Mouse (Mus musculus): Measurements from ENCODE around the gene 1700037H04Rik. TPM values are rescaled to one million over a fixed set of nuclear protein-coding genes. Genes with fewer than 3 reads are reported as not detected.

The 1700037H04Rik gene
- polyA plus RNA-seq, 1 experiment from 2014 or later, result 99.3 TPM

DNA sequence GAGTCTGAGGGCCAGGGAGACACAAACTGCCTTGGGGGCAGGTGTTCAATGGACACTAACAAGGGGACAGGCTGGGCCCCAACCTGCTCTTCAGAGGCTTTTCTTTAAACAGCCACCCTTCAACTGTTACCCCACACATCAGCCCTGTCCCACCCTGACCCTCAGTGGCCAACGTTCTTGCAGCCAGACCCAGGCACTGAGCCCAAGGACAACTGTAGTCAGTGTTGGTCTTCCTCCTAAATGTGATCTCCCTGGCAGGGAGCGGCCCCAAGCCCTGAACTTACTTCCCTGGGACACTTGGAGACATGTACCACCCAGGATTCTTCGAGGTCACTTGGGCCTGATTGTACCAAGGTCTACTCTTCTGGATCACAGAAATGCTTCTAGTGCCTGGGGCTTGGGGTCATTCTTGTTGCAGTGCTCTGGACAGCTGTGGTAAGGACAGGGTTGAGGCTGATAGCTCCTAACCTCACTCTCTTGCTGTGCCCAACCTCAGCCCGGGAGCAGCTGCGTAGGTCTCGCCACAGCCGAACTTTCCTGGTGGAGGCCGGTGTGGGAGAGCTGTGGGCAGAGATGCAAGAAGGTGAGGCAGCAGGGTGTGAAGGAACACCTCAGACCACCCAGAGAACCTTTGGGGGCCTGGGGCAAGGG lies 18.4 kb downstream of the 1700037H04Rik start:
- H3K4me3 ChIP-seq, result no peak overlapping the region
- H3K4me1 ChIP-seq, result peaks cover 8% of the 10 kb centered on the region
- H3K9ac ChIP-seq, result no peak overlapping the region
- peaks cover 31% of the 10 kb centered on the region for H3K36me3 ChIP-seq (ENCODE audit: poor library complexity, severe bottlenecking)
- 92% methylated on average over 8 of the region's 8 CpGs for WGBS
- ATAC-seq, result no peak
- H3K4me2 ChIP-seq, result no peak overlapping the region
- H3K9me3 ChIP-seq (replicated peaks), result no peaks in the 10 kb centered on the region
- H3K27ac ChIP-seq, result no peak overlapping the region
- H3K27me3 ChIP-seq, result no peaks in the 10 kb centered on the region

DNA sequence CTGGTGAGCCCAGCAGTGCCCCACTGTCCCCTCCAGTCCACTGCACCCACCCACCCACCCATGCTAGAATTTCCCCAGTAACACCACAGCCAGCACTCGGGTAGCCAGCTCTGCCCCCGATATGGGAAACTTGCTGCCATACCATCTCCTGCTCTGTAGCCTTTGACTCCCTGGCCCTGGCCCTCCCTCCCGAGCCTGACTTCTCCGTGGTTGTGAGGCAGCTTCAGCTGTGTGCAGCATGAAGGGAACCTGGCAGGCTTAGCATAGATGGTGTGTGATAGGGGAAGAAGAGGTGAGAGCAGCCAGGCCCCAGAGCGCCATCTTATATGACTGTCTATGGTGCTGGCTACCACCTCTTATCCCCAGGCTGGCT lies 19.4 kb downstream of the 1700037H04Rik start:
- Histone ChIP-seq H3K9ac (no peak overlapping the region), H3K4me3 (no peak overlapping the region), H3K27me3 (no peaks in the 10 kb centered on the region), H3K27ac (no peak overlapping the region), H3K4me1 (peaks cover 8% of the 10 kb centered on the region), H3K36me3 (ENCODE audit: poor library complexity, severe bottlenecking) (peaks cover 22% of the 10 kb centered on the region), H3K9me3 (replicated peaks) (no peaks in the 10 kb centered on the region), H3K4me2 (no peak overlapping the region)
- no peak for ATAC-seq
- 76% methylated on average over 5 of the region's 5 CpGs for WGBS

DNA sequence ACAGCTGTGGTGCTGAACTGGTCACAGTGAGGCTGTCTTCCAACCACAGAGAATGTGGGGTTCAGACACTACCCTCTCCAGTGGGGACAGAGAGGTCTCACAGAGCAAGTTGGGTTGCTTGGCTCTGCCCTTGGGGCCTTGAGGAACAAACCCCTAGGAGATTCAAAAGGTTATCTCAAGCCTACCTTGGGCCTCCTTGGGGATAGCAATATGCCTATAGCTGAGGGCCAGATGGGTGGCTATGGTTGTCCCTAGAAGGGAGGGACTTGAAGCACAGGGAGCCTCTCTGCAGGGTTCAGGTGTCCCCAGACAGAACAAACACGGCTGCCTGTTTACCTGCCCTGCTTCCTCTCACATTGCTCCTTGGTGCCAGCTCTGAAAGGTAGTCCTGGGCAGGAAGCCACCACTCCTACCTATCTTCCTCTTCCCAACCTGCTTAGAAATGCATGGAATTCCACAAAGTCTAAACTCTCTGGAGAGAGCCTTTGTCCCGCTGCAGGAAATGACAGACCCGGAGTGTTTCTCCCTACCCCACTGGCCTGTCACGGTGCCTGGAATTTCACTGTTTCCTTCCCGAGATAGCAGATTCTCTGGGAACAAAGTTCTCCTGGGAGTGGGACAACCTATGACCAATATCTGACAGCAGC lies 19.9 kb downstream of the 1700037H04Rik start:
- Histone ChIP-seq H3K4me3 (no peak overlapping the region), H3K4me2 (no peak overlapping the region), H3K27me3 (no peaks in the 10 kb centered on the region), H3K9me3 (replicated peaks) (no peaks in the 10 kb centered on the region), H3K9ac (no peak overlapping the region), H3K36me3 (ENCODE audit: poor library complexity, severe bottlenecking) (peaks cover 17% of the 10 kb centered on the region), H3K4me1 (peaks cover 8% of the 10 kb centered on the region), H3K27ac (no peak overlapping the region)
- 75% methylated on average over 5 of the region's 5 CpGs for WGBS
- no peak for ATAC-seq

DNA sequence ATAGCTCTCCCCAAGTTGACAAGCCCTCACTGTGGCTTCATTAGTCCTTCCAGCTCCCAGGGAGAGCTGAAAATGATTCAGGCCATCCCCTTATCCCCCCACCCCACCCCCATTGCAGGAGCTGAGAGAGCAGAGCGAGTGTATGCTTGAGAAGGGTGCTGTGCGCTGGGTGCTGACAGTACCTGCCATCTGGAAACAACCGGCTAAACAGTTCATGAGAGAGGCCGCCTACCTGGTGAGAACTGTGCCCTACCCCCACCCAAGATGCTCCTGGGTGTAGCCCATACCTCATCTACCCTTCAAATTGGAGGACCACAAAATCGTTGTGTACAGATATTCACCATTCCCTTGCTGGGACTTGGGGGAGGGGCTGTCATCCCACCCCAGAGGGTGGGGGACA lies 20.6 kb downstream of the 1700037H04Rik start:
- Histone ChIP-seq H3K4me1 (peaks cover 8% of the 10 kb centered on the region), H3K27ac (no peak overlapping the region), H3K36me3 (ENCODE audit: poor library complexity, severe bottlenecking) (peaks cover 10% of the 10 kb centered on the region), H3K9me3 (replicated peaks) (no peaks in the 10 kb centered on the region), H3K9ac (no peak overlapping the region), H3K4me3 (no peak overlapping the region), H3K27me3 (no peaks in the 10 kb centered on the region), H3K4me2 (no peak overlapping the region)
- WGBS, result 94% methylated on average over 5 of the region's 5 CpGs
- no peak for ATAC-seq

DNA sequence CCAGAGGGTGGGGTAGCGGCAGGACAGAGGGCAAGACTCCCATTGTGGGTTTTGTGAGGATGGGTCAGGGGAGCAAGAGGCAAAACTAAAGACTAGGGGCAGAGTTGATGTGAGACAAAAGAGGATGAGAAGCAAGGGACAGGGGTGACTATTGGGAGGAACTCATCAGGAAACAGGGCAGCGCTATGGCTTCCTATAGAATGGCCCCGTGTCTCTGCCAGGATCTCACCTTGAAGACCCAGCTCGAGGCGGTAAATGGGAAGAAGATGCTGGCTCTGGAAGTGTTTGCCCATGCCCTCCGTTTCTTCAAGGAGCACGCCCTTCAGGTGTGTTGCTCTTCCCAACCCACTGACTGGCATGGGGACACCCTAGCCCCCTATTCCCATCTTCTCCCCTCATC lies 21.1 kb downstream of the 1700037H04Rik start:
- no peak overlapping the region for H3K4me2 ChIP-seq
- ATAC-seq, result no peak
- H3K9ac ChIP-seq, result no peak overlapping the region
- H3K27me3 ChIP-seq, result no peaks in the 10 kb centered on the region
- no peak overlapping the region for H3K4me3 ChIP-seq
- H3K9me3 ChIP-seq (replicated peaks), result no peaks in the 10 kb centered on the region
- peaks cover 8% of the 10 kb centered on the region for H3K4me1 ChIP-seq
- WGBS, result 93% methylated on average over 7 of the region's 7 CpGs
- H3K27ac ChIP-seq, result no peak overlapping the region
- H3K36me3 ChIP-seq (ENCODE audit: poor library complexity, severe bottlenecking), result peaks cover 5% of the 10 kb centered on the region; the same call in 1 of the 2 replicates

DNA sequence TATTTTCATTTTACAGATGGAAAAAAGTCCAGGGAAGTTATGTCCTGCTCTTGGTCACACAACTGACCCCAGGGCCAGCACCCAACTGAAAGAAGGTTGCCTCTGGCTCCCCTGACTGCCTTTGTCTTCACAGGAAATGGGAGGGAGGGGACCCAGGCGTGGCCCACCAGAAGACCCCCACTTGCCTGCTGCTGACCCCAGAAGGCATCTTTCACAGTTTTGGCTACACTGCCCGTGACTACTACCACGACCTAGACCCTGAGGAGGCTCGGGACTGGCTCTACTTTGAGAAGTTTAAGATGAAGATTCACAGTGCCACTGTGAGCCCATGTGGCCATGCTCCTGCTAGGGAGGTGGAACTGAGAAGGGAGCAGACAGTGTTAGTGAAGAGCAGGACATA lies 21.6 kb downstream of the 1700037H04Rik start:
- Histone ChIP-seq H3K27ac (no peak overlapping the region), H3K9ac (no peak overlapping the region), H3K36me3 (ENCODE audit: poor library complexity, severe bottlenecking) (peaks cover under 1% of the 10 kb centered on the region; the same call in 1 of the 2 replicates), H3K27me3 (no peaks in the 10 kb centered on the region), H3K4me1 (peaks cover 7% of the 10 kb centered on the region), H3K9me3 (replicated peaks) (no peaks in the 10 kb centered on the region), H3K4me2 (no peak overlapping the region), H3K4me3 (no peak overlapping the region)
- WGBS, result 84% methylated on average over 4 of the region's 4 CpGs
- no peak for ATAC-seq

DNA sequence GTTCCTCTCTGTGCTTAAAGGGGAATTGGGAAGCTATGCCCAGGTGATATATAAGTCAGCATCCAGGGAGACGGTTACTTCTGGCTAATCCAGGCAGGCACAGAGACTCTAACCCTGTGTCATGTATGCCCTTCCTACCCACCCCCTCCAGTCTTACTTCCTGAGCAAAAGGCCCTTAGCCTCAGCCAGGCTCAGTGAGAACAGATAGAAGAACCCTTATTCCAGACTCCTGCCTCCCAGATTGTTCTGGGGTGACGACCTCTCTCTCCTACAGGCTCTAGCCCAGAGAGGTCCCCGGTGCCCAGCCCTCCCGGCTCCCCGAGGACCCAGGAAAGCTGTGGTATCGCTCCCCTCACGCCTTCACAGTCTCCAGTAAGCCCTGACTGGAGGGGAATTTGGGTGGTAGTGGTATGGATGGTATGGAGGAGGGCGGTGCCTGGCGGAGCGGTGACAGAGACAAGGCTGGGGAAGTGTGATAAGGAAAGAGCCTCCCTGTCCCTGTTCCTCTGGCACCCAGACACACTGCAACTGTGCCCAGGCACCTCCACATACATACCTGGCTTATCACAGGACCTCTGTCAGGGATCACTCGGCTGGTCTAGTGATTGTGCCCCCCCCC lies 24.3 kb downstream of the 1700037H04Rik start:
- Histone ChIP-seq H3K9ac (no peak overlapping the region), H3K4me3 (no peak overlapping the region), H3K27me3 (no peaks in the 10 kb centered on the region), H3K9me3 (replicated peaks) (no peaks in the 10 kb centered on the region), H3K36me3 (ENCODE audit: poor library complexity, severe bottlenecking) (no peaks in the 10 kb centered on the region), H3K4me2 (no peak overlapping the region), H3K4me1 (no peaks in the 10 kb centered on the region), H3K27ac (no peak overlapping the region)
- no peak for ATAC-seq
- WGBS, result 88% methylated on average over 11 of the region's 11 CpGs

DNA sequence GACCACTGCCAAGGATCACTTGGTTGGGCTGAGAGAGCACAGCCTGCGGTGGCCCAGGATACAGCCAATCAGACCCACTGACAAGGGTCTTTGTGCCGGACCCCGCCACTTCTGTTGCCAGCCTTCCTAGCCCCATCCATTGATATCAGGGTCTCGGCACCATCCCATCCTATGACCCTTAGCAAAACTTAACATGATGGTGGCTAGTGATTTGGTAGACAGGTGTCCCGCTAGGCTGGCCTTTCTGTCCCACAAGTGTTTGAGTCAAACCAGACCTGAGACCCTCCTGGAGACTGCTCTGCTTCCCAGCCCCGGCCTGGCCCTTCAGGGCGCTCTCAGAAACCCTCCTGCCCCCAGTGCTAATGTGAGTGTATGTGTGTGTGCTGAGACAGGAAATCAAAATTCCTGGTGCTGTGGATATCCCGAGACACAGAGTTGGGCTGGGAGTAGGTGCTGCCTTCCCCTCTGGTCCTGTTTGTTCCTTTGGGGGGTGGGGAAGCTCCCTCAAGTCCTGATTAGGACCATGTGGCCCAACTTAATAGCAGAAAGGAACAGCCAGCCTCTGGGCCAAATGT lies 25.0 kb downstream of the 1700037H04Rik start:
- H3K9me3 ChIP-seq (replicated peaks), result no peaks in the 10 kb centered on the region
- H3K36me3 ChIP-seq (ENCODE audit: poor library complexity, severe bottlenecking), result no peaks in the 10 kb centered on the region
- H3K4me1 ChIP-seq, result no peaks in the 10 kb centered on the region
- H3K27ac ChIP-seq, result no peak overlapping the region
- no peak overlapping the region for H3K4me3 ChIP-seq
- H3K9ac ChIP-seq, result no peak overlapping the region
- 83% methylated on average over 8 of the region's 8 CpGs for WGBS
- no peaks in the 10 kb centered on the region for H3K27me3 ChIP-seq
- H3K4me2 ChIP-seq, result no peak overlapping the region
- no peak for ATAC-seq

DNA sequence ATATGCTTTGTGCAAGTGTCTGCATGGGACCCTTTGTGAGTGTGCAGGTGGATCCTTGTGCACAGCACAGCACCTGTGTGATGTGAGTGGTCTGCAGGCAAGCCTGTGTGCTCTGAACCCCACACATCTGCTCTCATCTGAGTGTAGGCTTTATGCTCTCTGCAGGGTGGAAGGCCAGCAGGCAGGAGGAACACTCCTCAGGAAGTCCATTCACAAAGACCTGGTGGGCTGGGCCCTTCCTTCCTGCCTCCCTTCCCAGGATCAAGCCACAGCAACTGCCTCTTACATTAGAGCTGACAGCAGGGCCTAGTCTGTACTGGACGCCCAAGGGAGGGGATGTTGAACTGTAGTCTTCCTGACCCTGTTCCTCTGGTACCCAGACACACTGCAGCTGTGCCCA lies 25.5 kb downstream of the 1700037H04Rik start:
- H3K36me3 ChIP-seq (ENCODE audit: poor library complexity, severe bottlenecking), result no peaks in the 10 kb centered on the region
- no peak overlapping the region for H3K9ac ChIP-seq
- H3K4me2 ChIP-seq, result no peak overlapping the region
- no peak for ATAC-seq
- no peaks in the 10 kb centered on the region for H3K27me3 ChIP-seq
- H3K27ac ChIP-seq, result no peak overlapping the region
- WGBS, result 70% methylated on average over 1 of the region's 1 CpGs
- H3K9me3 ChIP-seq (replicated peaks), result no peaks in the 10 kb centered on the region
- no peaks in the 10 kb centered on the region for H3K4me1 ChIP-seq
- H3K4me3 ChIP-seq, result no peak overlapping the region

DNA sequence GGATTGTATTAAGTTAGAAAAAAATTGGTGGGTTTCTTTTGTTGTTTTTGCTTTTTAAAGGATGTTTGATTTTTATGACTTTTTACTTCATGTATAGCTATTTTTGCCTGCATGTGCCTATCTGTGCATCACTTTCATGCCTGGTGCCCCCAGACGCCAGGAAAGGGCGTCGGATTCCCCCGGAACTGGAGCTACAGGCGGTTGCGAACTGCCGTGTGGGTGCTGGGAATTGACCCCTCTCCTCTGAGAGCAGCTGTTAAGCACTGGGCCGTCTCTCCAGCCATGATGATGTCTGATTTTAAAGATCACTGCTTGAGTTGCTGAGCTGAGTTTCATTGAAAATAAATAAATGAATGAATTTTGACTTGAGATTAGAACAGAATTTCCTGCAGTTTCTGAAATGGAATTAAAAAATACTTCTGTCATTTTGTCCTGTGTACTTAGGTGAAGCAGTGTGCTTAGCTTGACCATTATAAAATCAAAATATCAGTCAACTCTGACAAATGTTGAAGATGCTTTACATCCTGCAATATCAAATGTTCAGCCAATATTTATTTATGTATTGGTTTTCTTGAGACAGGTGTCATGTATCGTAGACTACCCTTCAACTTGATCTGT lies 26.8 kb downstream of the 1700037H04Rik start, which contains the start of gene Gm11037:
Gene Gm11037 (plus strand): TSS at position 568 of the 618 bp plus-strand sequence.
- H3K9ac ChIP-seq, result no peak within 1 kb of the TSS
- H3K4me3 ChIP-seq, result no peak within 1 kb of the TSS
- no peaks in the 10 kb centered on the region for H3K9me3 ChIP-seq (replicated peaks)
- no peaks in the 10 kb centered on the region for H3K4me1 ChIP-seq
- H3K36me3 ChIP-seq (ENCODE audit: poor library complexity, severe bottlenecking), result no peaks in the 10 kb centered on the region
- no peak for ATAC-seq
- H3K27me3 ChIP-seq, result no peaks in the 10 kb centered on the region
- 86% methylated on average over 9 of the region's 9 CpGs for WGBS
- no peak within 1 kb of the TSS for H3K4me2 ChIP-seq
- H3K27ac ChIP-seq, result no peak within 1 kb of the TSS

DNA sequence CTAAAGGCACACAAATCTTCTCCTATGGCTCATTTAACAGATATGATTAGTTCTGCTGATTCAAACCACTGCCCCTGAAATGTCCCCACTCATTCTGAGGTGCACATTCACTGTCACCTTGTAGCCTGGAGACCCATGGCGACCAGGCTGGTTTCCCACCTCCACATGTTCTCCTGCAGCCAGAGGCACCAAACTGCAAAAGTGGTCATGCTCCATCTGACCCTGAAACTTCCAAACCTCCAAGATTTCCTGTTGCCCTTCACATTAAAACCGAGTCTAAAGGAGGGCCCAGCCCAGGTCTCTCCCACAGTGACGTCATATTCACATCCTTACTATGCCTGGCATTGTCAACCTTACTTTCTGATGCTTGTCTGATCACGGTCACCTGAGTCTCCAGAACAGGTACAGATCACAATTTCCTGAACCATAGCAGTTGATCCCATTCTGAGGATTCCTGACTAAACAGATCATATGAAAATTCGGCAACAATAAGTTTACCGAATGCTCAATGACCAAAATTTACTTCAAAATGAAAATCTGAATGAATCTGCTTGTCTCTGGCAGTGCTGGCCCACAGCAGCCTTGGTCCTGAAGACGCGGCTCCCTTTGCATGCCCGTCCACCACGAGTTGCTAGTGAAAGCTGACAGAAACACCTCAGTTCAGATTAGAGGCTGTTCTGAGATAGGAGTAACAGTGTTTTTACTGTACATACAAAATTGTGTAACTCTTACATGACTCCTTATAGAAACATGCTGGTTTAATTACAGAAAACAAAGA lies 27.6 kb downstream of the 1700037H04Rik start:
- 85% methylated on average over 10 of the region's 10 CpGs for WGBS
- Histone ChIP-seq H3K9me3 (replicated peaks) (no peaks in the 10 kb centered on the region), H3K9ac (no peak overlapping the region), H3K27me3 (no peaks in the 10 kb centered on the region), H3K36me3 (ENCODE audit: poor library complexity, severe bottlenecking) (no peaks in the 10 kb centered on the region), H3K4me3 (no peak overlapping the region), H3K4me2 (no peak overlapping the region), H3K27ac (no peak overlapping the region), H3K4me1 (peaks cover 3% of the 10 kb centered on the region)
- ATAC-seq, result no peak
